In the genomic region with DNA sequence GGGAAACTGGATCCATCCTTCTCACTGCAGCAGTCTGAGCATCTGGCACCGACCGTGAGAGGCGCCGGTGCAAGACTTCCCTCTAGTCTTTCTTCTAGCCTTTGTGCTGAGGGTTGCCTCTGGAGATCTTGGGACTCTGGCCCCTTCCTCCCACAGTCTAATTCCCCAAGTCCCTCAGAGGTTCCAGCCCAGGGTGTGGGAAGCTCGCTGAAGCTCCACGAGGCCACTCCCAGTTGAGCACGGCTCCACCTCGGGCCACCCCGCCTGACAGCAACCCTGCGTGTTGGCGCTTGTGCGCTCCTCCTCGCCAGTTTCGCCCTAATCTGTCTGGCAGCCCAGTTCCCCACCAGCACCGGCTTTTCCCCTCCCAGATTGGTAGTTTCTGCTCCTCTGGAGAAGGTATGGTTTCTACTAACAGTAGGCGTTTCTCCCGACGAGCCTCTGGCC, we compare ENCODE assay signal across 8 mouse cellular contexts. TPM values are rescaled to one million over a fixed set of nuclear protein-coding genes. Genes with fewer than 3 reads are reported as not detected.
DNase-seq lines count a peak whose midpoint lies in the region; ATAC-seq lines count a peak whose summit lies in the region.

No protein-coding gene starts in this region.

- under 1% methylated on average over 18 of the region's 18 CpGs for WGBS in intestine, embryonic 15.5 days

- H3K4me1 ChIP-seq in intestine, embryonic 15.5 days (replicated peaks) = peaks cover 21% of the 10 kb centered on the region

- peak overlapping the region; percentile 93 for H3K27ac ChIP-seq in intestine, embryonic 15.5 days

- intact Hi-C loops in gastrocnemius, postnatal 36 days (cut with DNase I) = loop anchor here (5.0 kb wide), 1 partner anchor 840 kb away; no protein-coding TSS in a partner anchor

- H3K9me3 ChIP-seq in intestine, embryonic 15.5 days = no peaks in the 10 kb centered on the region

- H3K4me2 ChIP-seq in intestine, embryonic 15.5 days (replicated peaks) = peak overlapping the region; percentile 61

- H3K4me3 ChIP-seq in intestine, embryonic 15.5 days (replicated peaks) = peak overlapping the region; percentile 86

- no peaks in the 10 kb centered on the region for H3K27me3 ChIP-seq in intestine, embryonic 15.5 days (replicated peaks)

- ATAC-seq in intestine, embryonic 15.5 days = peak; percentile 76

- DNase-seq in adrenal gland, adult 8-10 months = peak; percentile 78
- peak; percentile 76 for DNase-seq in embryo, embryonic 10.5 days (ENCODE audit: low spot score)
- peak; percentile 80 for DNase-seq in gastrocnemius, postnatal 36 days
- peak; percentile 42 to 78 for DNase-seq in left cerebral cortex, adult 9 months (ENCODE audit: low spot score in 2 of 2)
- DNase-seq in lung, postnatal 4 days = peak; percentile 83 to 88
- DNase-seq in right cerebral cortex, adult 2 months (ENCODE audit: low spot score in 2 of 2) = peak; percentile 80 to 81
- peak; percentile 87 to 88 for DNase-seq in urinary bladder, postnatal 36 days (ENCODE audit: low spot score in 2 of 2)

- H3K36me3 ChIP-seq in intestine, embryonic 15.5 days = no peaks in the 10 kb centered on the region

- peak overlapping the region; percentile 89 for H3K9ac ChIP-seq in intestine, embryonic 15.5 days

RNA-seq across cellular contexts. Expression of gene Rnd3, which starts 2.0 kb away (rescaled TPM):
- total RNA-seq in adrenal gland, adult 8-10 months (2022) = 10 to 100 TPM; 30.0 to 44.0 (median 34.4) TPM
- total RNA-seq in gastrocnemius, postnatal 36 days (2021) = 1 to 10 TPM; 6.5 to 9.0 TPM
- 58.9 and 69.4 TPM in 2 replicates for polyA plus RNA-seq in intestine, embryonic 15.5 days (2015; fragmentation: Nextera tagmentation; extraction: Ambion mirVana)

Comparison
In these comparisons a context has a peak if more than half of its experiments do, and no peak if none do; other contexts are left out.
1. Peak in every context shown above with its lines: DNase-seq, ATAC-seq, H3K4me3 ChIP-seq and H3K27ac ChIP-seq.